Mouse (Mus musculus): ENCODE results near the gene Mypn. TPM values are rescaled to one million over a fixed set of nuclear protein-coding genes. Genes with fewer than 3 reads are reported as not detected.
A peak's percentile ranks its signal among the peaks of the same experiment; 100 is the strongest.

Mypn gene
- polyA plus RNA-seq, 2 experiments = 0.03 to 0.05 TPM

- WGBS (ENCODE audit: insufficient replicate concordance) = 62% methylated on average over 13 of the region's 13 CpGs
- Histone ChIP-seq H3K27ac (no peak overlapping the region), H3K9ac (replicated peaks) (no peak overlapping the region), H3K4me3 (ENCODE audit: insufficient read depth in 1 of 2, low read depth in 2 of 2, low read length in 2 of 2) (no peak overlapping the region), H3K4me1 (replicated peaks; ENCODE audit: control insufficient read depth in 2 of 2, insufficient read depth in 2 of 2, low read length in 1 of 2) (peaks cover 19 to 23% of the 10 kb centered on the region in 2 experiments), H3K36me3 (replicated peaks; ENCODE audit: control insufficient read depth, insufficient read depth, low read depth) (no peaks in the 10 kb centered on the region), H3K4me2 (ENCODE audit: low read depth) (no peak overlapping the region), H3K27me3 (ENCODE audit: control insufficient read depth, insufficient read depth, low read length) (no peaks in the 10 kb centered on the region), H3K9me3 (ENCODE audit: control insufficient read depth, low read length) (no peaks in the 10 kb centered on the region)
- no peak for TF ChIP-seq CTCF (IDR thresholded peaks at IDR 0.05; ENCODE audit: low read depth)
- no peak for TF ChIP-seq EP300 (IDR thresholded peaks at IDR 0.05; ENCODE audit: low read depth)
- ATAC-seq (ENCODE audit: insufficient read depth) (no peak), DNase-seq (ENCODE audit: low read depth in 3 of 3, low spot score in 3 of 3) (no peak)
Observed at GRCm38 (mm10) chr10:63158191-63158590, 45.6 kb downstream of the Mypn start.

- no peaks in the 10 kb centered on the region for H3K36me3 ChIP-seq (replicated peaks; ENCODE audit: control insufficient read depth, insufficient read depth, low read depth)
- H3K27ac ChIP-seq = no peak overlapping the region
- no peak overlapping the region for H3K4me2 ChIP-seq (ENCODE audit: low read depth)
- no peak for TF ChIP-seq CTCF (IDR thresholded peaks at IDR 0.05; ENCODE audit: low read depth)
- TF ChIP-seq EP300 (IDR thresholded peaks at IDR 0.05; ENCODE audit: low read depth) = no peak
- H3K27me3 ChIP-seq (ENCODE audit: control insufficient read depth, insufficient read depth, low read length) = no peaks in the 10 kb centered on the region
- ATAC-seq (ENCODE audit: insufficient read depth) (no peak), DNase-seq (ENCODE audit: low read depth in 3 of 3, low spot score in 3 of 3) (no peak)
- H3K4me1 ChIP-seq (replicated peaks; ENCODE audit: control insufficient read depth in 2 of 2, insufficient read depth in 2 of 2, low read length in 1 of 2) = peaks cover 19 to 23% of the 10 kb centered on the region in 2 experiments
- no peak overlapping the region for H3K4me3 ChIP-seq (ENCODE audit: insufficient read depth in 1 of 2, low read depth in 2 of 2, low read length in 2 of 2)
- no peaks in the 10 kb centered on the region for H3K9me3 ChIP-seq (ENCODE audit: control insufficient read depth, low read length)
- H3K9ac ChIP-seq (replicated peaks) = no peak overlapping the region
- 64% methylated on average over 4 of the region's 4 CpGs for WGBS (ENCODE audit: insufficient replicate concordance)
Observed at GRCm38 (mm10) chr10:63157491-63157890, 46.3 kb downstream of the Mypn start.

- H3K36me3 ChIP-seq (replicated peaks; ENCODE audit: control insufficient read depth, insufficient read depth, low read depth) = no peaks in the 10 kb centered on the region
- DNase-seq (ENCODE audit: low read depth in 3 of 3, low spot score in 3 of 3) = no peak
- ATAC-seq (ENCODE audit: insufficient read depth) = no peak
Observed at GRCm38 (mm10) chr10:63156919-63157318, 46.8 kb downstream of the Mypn start.

GRCm38 (mm10) chr10:63156351-63156750 lies 47.4 kb downstream of the Mypn start:
- Histone ChIP-seq H3K36me3 (replicated peaks; ENCODE audit: control insufficient read depth, insufficient read depth, low read depth) (no peaks in the 10 kb centered on the region), H3K27ac (no peak overlapping the region), H3K4me3 (ENCODE audit: insufficient read depth in 1 of 2, low read depth in 2 of 2, low read length in 2 of 2) (no peak overlapping the region), H3K9ac (replicated peaks) (no peak overlapping the region), H3K4me1 (replicated peaks; ENCODE audit: control insufficient read depth in 2 of 2, insufficient read depth in 2 of 2, low read length in 1 of 2) (peaks cover 10 to 17% of the 10 kb centered on the region in 2 experiments), H3K9me3 (ENCODE audit: control insufficient read depth, low read length) (no peaks in the 10 kb centered on the region), H3K27me3 (ENCODE audit: control insufficient read depth, insufficient read depth, low read length) (no peaks in the 10 kb centered on the region), H3K4me2 (ENCODE audit: low read depth) (no peak overlapping the region)
- DNase-seq (ENCODE audit: low read depth in 3 of 3, low spot score in 3 of 3) (no peak), ATAC-seq (ENCODE audit: insufficient read depth) (no peak)
- 73% methylated on average over 1 of the region's 1 CpGs for WGBS (ENCODE audit: insufficient replicate concordance)
- TF ChIP-seq EP300 (IDR thresholded peaks at IDR 0.05; ENCODE audit: low read depth) (no peak), CTCF (IDR thresholded peaks at IDR 0.05; ENCODE audit: low read depth) (peak; percentile 8; the same call in 1 of the 2 replicates)

More at GRCm38 (mm10) chr10:63156919-63157318, 46.8 kb downstream of the Mypn start:
- 60% methylated on average over 4 of the region's 4 CpGs for WGBS (ENCODE audit: insufficient replicate concordance)
- Histone ChIP-seq H3K27me3 (ENCODE audit: control insufficient read depth, insufficient read depth, low read length) (no peaks in the 10 kb centered on the region), H3K4me3 (ENCODE audit: insufficient read depth in 1 of 2, low read depth in 2 of 2, low read length in 2 of 2) (no peak overlapping the region), H3K4me2 (ENCODE audit: low read depth) (no peak overlapping the region), H3K27ac (no peak overlapping the region), H3K9me3 (ENCODE audit: control insufficient read depth, low read length) (no peaks in the 10 kb centered on the region), H3K9ac (replicated peaks) (no peak overlapping the region), H3K4me1 (replicated peaks; ENCODE audit: control insufficient read depth in 2 of 2, insufficient read depth in 2 of 2, low read length in 1 of 2) (peaks cover 15 to 20% of the 10 kb centered on the region in 2 experiments)
- TF ChIP-seq CTCF (IDR thresholded peaks at IDR 0.05; ENCODE audit: low read depth) (no peak), EP300 (IDR thresholded peaks at IDR 0.05; ENCODE audit: low read depth) (no peak)

GRCm38 (mm10) chr10:63155668-63156350 lies 47.9 kb downstream of the Mypn start:
- H3K36me3 ChIP-seq (replicated peaks; ENCODE audit: control insufficient read depth, insufficient read depth, low read depth) = no peaks in the 10 kb centered on the region
- ATAC-seq (ENCODE audit: insufficient read depth) (no peak), DNase-seq (ENCODE audit: low read depth in 3 of 3, low spot score in 3 of 3) (no peak)
- no peak overlapping the region for H3K9ac ChIP-seq (replicated peaks)
- no peak overlapping the region for H3K4me3 ChIP-seq (ENCODE audit: insufficient read depth in 1 of 2, low read depth in 2 of 2, low read length in 2 of 2)
- H3K4me1 ChIP-seq (replicated peaks; ENCODE audit: control insufficient read depth in 2 of 2, insufficient read depth in 2 of 2, low read length in 1 of 2) = peaks cover 5 to 11% of the 10 kb centered on the region in 2 experiments
- TF ChIP-seq CTCF (IDR thresholded peaks at IDR 0.05; ENCODE audit: low read depth) (no peak), EP300 (IDR thresholded peaks at IDR 0.05; ENCODE audit: low read depth) (no peak)
- no peak overlapping the region for H3K4me2 ChIP-seq (ENCODE audit: low read depth)
- WGBS (ENCODE audit: insufficient replicate concordance) = 67% methylated on average over 4 of the region's 4 CpGs
- H3K27ac ChIP-seq = no peak overlapping the region
- H3K9me3 ChIP-seq (ENCODE audit: control insufficient read depth, low read length) = no peaks in the 10 kb centered on the region
- no peaks in the 10 kb centered on the region for H3K27me3 ChIP-seq (ENCODE audit: control insufficient read depth, insufficient read depth, low read length)

All from liver, embryonic 14.5 days (tissue).